Mouse (Mus musculus) embryonic fibroblast, embryonic 13.5 days (primary cell): Measurements from ENCODE around the gene Plxdc1. TPM values are rescaled to one million over a fixed set of nuclear protein-coding genes. Genes with fewer than 3 reads are reported as not detected.

ENCODE experiments used
- H3K27ac ChIP-seq: 2 replicates; pipeline ENCODE4 v1.5.1; 2012; ENCODE audit warnings: low read length, control low read depth, inconsistent platforms; ENCODE audit not compliant: insufficient read depth
- H3K4me1 ChIP-seq: 2 replicates; pipeline ENCODE4 v1.6.1; 2011; ENCODE audit warnings: low read length; ENCODE audit not compliant: control insufficient read depth, insufficient read depth
- H3K4me3 ChIP-seq: 2 replicates; pipeline ENCODE4 v1.5.1; 2011; ENCODE audit warnings: mild to moderate bottlenecking, control low read depth, low read length; ENCODE audit not compliant: insufficient read depth
- CTCF ChIP-seq: IDR thresholded peaks from 2 replicates; pipeline ENCODE4 v1.5.1; 2011; ENCODE audit warnings: mild to moderate bottlenecking, control low read depth, low read length, moderate library complexity, borderline replicate concordance; ENCODE audit not compliant: insufficient read depth
- POLR2A ChIP-seq: IDR thresholded peaks from 2 replicates; pipeline ENCODE4 v1.6.1; 2011; ENCODE audit warnings: low read depth, mild to moderate bottlenecking, control low read depth, low read length, moderate library complexity
- polyA plus RNA-seq: library from polyadenylated mRNA; stranded (reverse); fragments of >200 nt; gene quantifications from 2 replicates; pipeline ENCODE4 v1.2.4, GENCODE M21; 2011; ENCODE audit warnings: low read depth; ENCODE audit not compliant: missing spikeins, insufficient read length

Gene Plxdc1
- polyA plus RNA-seq, 1 experiment = 0.86 TPM

DNA sequence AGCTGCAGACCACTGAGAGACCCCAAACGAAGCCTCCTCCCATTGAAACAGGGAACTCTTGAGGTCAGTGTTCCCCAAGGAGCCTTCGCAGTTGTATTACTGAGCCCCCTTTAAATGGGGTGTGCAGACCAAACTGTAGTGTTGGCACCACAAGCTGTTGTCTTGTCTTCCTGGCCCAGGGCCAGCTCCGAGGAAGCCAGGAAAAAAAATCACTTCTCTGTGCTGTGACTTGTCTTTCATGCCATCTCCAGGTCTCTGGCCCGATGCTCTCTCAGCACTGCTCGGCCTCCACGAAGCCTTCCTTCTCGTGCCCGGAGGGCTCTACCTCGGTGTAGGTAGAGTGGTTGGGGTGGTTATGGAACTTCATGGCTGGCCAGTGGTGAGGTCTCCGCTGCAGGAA lies 62.0 kb downstream of the Plxdc1 start:
- Histone ChIP-seq H3K4me1 (no peaks in the 10 kb centered on the region), H3K27ac (no peak overlapping the region), H3K4me3 (no peak overlapping the region)
- no peak for TF ChIP-seq POLR2A
- TF ChIP-seq CTCF = no peak

DNA sequence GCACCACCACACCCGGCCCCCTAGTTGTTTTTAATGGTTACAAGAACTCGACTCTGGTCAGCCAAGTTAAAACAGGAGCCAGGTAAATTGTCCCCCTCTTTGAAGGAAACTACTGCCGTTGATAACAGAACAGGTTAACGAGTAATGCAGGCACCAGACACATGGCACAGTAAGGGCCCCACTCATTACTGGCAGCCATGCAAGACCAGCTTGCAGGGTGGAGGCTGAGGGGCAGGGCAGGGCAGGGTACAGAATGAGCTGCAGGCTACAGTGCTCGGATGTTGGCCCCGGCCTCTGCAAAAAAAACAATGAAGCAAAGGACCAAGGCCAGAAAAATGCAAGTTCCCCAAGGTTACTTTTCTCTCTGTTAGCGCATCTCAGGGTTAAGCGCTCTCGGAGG lies 62.6 kb downstream of the Plxdc1 start:
- no peak overlapping the region for H3K27ac ChIP-seq
- H3K4me3 ChIP-seq = no peak overlapping the region
- H3K4me1 ChIP-seq = no peaks in the 10 kb centered on the region
- TF ChIP-seq CTCF = no peak
- no peak for TF ChIP-seq POLR2A

DNA sequence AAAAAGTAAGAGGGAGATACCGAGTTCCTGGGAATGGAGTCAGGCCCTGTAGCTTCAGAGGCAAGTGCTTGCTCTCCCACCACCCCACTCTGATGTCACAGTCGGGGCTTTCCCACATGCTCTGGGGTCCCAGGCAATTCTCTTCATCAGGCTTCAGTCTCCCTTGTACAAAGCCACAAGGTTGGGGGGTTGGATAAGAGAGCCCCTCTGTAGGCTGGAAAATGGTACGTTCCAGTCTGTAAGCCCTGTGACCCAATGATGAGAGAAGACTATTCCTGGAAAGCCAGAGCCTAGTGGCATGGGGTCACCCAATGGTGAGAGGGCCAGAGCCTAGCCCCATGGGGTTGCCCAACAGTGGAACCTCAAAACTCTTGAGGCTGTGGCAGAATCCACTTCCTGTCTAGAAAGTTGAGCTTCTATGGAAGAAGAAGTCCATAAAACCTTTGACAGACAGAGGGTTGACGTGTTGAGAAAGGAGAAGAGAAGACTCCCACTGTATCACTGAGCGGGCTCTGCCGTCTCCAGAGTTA lies 70.2 kb downstream of the Plxdc1 start:
- Histone ChIP-seq H3K4me1 (no peaks in the 10 kb centered on the region), H3K27ac (no peak overlapping the region), H3K4me3 (no peak overlapping the region)
- TF ChIP-seq POLR2A (no peak), CTCF (no peak)

DNA sequence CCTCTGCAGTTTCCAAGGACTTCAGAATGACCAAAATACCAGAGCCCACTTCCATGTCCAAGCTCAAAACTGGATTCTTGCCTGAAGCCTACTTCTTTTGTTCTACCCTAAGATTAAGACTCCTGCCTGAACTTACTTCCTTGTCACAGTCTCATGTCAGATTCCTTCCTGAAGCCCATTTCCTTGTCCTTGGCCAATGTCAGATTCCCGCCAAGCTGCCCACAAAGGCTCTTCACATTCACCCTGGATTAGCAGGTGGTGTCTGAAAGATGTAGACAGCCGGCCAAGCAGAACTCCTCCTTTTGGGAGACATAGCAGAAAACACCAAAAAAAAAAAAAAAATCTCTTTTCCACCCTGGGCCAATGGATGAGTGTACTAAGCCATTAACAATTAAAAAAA lies 70.8 kb downstream of the Plxdc1 start:
- TF ChIP-seq CTCF = no peak
- no peak for TF ChIP-seq POLR2A
- H3K27ac ChIP-seq = no peak overlapping the region
- no peak overlapping the region for H3K4me3 ChIP-seq
- H3K4me1 ChIP-seq = no peaks in the 10 kb centered on the region

DNA sequence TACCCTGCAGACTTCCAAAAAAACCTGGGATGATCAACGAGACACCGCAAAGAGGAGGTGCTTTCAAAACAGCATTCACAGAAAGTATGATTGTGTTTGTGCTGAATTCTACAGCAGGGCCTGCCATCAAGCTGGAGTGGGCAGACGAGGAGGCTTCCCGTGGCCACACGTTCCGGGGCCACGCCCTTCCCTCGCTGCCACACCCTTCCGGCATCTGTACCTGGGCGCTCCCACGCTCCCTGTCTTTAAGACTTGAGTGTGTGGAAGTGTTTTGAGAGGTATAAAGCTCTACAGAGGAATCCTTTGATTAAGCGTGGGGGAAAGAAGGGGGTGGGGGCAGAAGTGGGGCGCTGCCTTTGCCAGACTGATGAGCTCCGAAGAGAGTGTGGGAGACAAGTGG lies 73.1 kb downstream of the Plxdc1 start:
- Histone ChIP-seq H3K27ac (no peak overlapping the region), H3K4me3 (no peak overlapping the region), H3K4me1 (no peaks in the 10 kb centered on the region)
- no peak for TF ChIP-seq POLR2A

DNA sequence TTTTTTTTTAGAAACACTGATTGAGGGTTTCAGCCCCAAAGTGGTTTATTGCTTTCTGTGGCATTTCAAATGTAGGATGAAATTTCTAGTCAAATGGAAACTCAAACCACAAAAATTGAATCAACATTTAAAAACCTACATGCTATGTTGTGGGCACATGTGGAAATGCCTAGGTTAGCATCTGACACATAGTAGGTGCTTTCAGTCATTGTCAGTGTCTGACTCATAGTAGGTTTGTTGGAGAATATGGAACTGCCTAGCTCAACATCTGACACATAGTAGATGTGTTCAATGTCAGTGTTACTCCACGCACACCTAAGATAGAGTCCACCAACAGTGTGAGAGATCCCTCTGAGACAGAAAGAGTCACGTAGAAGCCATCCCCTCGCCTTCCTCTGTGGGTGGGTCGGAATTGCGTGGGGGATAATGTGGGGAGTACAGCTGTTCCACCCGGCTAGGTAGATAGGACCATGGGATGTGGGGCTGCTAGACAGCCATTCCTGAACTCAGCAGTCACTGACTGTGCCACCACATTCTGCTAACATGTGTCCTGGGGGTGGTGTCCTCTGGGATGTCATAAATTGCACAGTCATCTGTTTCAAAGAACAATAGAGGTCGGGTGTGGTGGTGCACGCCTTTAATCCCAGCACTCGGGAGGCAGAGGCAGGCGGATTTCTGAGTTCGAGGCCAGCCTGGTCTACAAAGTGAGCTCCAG lies 77.5 kb downstream of the Plxdc1 start:
- Histone ChIP-seq H3K4me1 (no peaks in the 10 kb centered on the region), H3K4me3 (no peak overlapping the region), H3K27ac (no peak overlapping the region)
- TF ChIP-seq POLR2A = no peak
- no peak for TF ChIP-seq CTCF

DNA sequence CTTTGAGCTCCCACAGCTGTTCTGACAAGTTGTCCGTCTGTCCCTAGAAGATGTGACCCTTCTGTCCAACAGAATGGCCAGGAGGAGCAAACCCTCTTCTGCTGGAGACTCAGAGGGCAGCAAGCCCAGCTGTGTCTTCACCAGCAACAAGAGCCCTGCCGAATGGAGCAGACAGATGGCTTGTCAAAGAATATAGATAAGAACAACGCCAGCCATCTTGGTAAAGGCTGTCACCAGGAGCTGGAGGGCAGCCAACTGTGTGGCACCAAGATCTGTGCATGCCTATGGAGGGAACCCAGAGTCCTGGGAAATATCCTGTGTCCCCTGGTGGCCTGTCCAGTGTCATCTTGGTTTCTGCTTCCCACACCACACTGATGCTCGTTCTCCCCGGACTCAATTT lies 78.3 kb downstream of the Plxdc1 start:
- Histone ChIP-seq H3K27ac (no peak overlapping the region), H3K4me3 (no peak overlapping the region), H3K4me1 (no peaks in the 10 kb centered on the region)
- TF ChIP-seq POLR2A = no peak

DNA sequence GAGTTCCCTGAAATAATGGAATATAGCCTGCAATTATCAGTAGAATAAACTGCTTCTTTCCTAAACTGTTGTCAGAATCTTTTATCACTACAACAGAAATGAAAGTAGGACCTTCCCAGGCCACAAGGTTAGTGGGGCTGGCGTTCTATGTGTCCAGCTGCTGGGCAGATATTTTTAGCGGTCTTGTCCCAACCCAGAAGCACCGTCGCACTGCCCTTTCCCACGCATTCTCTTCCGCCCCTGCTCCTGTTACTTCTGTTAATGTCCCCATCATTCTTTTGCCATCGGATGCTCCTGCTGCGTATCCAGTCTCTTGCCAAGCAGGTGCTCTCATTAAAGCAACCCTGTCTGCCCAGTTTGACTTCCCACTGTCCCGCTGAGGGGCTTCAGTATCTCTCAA lies 79.3 kb downstream of the Plxdc1 start:
- no peak overlapping the region for H3K27ac ChIP-seq
- no peak overlapping the region for H3K4me3 ChIP-seq
- no peaks in the 10 kb centered on the region for H3K4me1 ChIP-seq
- TF ChIP-seq CTCF (no peak), POLR2A (no peak)

DNA sequence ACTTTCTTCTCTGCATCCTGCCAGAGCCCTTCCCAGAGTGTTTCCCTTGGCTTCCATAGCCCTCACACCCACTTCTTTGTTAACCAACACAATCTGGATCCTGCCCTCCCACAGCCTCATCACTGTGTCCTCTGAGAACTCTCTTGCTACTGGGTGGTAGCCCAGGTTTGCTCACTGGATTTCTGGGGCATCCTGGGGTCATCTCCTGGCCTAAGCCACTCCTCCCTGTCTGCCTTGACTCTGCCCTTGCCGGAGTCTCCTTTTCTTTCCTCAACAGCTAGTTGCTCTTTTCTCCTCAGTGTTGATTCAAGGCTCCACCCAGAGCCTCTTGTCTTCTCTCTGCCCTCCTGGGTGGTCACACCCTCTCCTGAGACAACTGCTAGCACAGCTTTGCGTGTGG lies 80.3 kb downstream of the Plxdc1 start:
- no peak overlapping the region for H3K27ac ChIP-seq
- no peak overlapping the region for H3K4me3 ChIP-seq
- no peaks in the 10 kb centered on the region for H3K4me1 ChIP-seq
- no peak for TF ChIP-seq POLR2A
- TF ChIP-seq CTCF = no peak

DNA sequence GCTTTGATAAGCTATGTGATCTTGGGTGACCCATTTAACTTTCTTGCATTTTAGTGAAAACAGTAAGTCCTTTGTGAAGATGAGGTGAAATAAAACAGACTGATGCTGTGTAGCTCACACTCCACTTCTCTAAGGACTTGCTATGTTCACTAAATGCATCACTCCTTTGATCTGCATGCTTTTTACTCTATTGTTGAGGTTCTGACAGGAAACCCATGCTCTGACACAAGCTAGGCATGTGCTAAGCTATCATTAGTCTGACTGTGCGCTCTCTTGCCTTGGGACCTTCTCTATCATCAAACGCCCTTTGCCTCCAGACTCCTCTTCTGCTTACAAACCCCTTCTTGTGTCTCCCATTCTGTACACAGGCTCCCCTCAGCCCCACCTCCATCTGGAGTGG lies 80.7 kb downstream of the Plxdc1 start:
- TF ChIP-seq CTCF = no peak
- TF ChIP-seq POLR2A = no peak

More for the DNA sequence above, 80.7 kb downstream of the Plxdc1 start:
- no peak overlapping the region for H3K4me3 ChIP-seq
- H3K27ac ChIP-seq = no peak overlapping the region
- H3K4me1 ChIP-seq = no peaks in the 10 kb centered on the region
